Mouse (Mus musculus): ENCODE results near the gene Kcnj9.

Kcnj9 gene

DNA sequence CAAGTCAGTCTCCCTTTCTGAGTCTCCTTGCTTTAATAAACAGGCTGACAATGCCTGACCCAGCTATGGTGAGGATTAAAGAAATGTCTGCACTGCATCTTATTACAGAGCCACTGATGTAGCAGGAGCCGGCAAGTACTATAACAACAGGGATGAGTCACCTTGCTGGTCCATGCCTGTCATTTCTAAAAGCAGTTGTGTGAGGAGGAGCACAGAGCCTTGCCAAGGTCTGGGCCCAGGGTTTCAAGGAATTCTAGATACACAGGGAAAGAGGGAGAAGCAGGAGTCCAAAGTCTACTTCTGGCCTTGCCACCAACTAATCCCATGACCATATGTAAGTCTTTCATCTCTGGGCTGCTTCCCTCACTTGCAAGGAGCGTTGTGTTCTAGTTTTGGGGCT lies 36.2 kb downstream of the Kcnj9 start:
- no peak for DNase-seq (ENCODE audit: low read depth, low spot score)

DNA sequence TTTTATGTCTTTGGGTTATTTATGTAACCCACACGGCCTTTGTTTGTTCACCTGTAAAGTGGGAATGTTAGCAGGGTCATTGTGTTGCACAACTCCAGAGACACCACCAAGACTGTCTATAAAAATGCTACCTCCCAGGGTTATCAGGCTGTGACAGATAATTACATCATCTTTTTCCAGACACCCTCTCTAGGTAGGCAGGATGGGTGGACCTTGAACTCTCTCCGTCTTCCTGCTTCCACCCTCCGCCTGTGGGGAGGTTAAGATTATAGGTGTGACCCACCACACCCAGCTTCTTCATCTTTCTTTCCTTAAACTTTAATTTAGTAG lies 39.5 kb downstream of the Kcnj9 start:
- no peak for DNase-seq (ENCODE audit: low read depth, low spot score)

DNA sequence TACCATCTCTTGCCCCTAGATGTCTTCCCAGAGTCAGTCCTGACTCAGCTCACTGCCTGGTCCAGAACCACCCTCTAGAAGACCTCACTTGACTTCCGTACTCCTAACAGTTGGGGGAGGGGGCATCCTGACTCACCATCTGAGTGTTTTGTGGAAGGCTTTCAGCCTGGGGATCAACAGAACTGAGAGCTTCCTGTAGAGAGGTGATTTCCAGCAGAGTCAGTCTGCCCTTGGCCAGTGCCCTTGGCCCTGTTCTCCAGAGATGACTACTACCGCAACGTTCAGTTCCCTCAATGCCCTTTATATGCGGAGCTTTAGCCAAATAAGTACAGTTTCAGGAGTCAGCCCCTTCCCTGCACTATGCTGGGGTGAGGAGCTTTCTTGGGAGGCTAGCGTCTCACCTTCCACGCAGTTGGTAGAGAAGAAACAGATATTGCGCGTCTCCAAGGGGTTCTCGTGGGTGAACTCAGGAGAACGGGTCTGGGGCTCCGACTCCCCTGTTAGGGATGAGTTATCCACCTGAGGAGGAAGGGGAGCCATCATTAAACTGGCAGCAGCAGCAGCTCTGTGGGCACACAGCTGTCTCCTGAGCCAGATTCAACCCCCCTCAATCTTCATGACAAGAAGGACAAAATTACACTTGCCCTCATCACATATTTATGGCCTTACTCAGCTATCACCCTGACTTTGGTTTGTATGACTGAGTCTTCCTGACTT lies 40.1 kb downstream of the Kcnj9 start:
- no peak for DNase-seq (ENCODE audit: low read depth, low spot score)

DNA sequence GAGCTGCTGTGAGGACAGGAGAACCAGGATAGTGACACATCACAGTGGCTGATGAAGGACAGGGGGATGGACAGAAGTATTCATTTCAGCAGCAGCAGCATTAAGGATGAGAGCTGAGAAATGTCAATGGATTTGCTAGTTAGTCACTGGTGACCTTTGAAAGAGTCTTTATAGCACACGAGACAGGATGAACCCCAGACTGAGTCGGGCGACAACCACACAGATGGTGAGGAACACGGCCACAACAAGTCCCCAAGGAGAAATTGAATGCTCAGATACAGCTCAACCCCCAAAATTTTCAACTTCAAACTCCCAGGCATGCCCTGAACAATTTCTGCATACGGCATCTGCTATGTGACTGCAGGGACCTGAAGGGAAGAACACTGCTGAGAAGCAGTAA lies 42.4 kb downstream of the Kcnj9 start:
- DNase-seq (ENCODE audit: low read depth, low spot score), result no peak

DNA sequence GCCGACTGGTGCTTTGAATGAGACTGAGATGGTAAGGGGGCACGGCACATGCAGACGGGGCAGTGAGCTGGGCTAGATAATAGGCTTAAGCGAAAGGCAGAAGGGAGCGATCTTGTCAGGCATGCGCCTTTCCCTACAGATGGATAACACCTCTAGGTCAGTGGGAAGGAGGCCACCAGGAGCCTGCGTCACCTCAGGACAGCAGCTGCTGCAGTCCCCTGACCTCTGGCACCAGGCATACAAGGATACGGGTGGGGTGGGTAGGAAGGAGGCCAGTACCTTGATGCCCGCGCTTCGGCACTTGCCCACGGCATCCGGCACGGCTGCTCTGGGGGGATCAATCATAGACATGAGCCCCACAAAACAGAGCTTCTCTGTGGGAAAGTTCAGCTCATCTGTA lies 44.9 kb downstream of the Kcnj9 start:
- DNase-seq (ENCODE audit: low read depth, low spot score), result no peak

DNA sequence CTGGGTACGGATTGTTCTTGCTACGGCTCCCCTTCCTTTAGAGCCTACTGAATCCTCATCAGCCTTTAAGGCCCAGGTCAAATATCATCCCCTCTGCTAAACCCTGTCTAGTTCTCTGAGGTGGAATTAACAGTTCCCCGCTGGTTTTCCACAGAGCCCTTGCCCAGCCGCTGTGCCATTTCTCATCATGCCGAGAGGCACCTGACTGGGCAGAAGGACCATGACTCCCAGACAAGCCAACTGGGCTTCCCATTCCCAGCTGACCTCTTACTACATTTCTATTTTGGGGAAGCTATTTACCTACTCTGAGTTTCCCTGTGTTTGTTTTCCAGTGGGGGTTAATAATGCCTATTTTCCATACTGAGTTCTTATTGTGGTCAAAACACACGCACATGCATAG lies 46.0 kb downstream of the Kcnj9 start:
- no peak for DNase-seq (ENCODE audit: low read depth, low spot score)

DNA sequence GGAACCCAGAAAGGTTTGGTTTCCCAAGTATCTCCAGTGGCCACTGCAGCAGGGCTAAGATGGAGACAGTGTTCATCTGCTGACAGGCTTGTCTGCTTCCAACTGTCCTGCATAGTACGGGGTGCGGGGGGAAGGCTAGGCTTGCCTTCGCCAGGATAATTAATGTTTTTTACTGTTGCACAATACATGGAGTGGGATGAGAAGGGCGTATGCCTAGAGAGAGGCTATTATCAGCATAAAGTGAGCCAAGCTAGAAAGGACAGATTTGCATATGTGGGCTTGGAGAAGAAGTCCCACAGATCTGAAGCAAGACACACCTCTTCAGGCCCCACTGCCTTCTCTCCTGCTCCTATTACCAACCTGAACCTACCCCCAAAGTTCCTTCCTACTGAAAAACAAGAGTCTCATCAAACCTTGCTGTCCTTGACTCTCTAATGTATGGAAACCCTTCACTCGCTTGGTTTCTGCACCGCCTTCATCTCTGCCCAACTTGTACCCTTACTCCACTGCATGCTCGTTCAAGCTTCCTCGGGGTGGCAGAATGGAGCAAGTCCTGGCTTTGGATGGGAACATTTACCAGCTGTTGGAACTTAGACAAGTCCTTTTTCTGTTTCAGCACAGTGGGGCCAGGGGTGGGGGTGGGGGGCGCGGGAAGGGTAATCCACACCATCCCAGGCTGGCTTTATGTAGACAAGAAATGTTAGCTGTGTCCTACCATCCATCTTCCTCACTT lies 47.4 kb downstream of the Kcnj9 start:
- no peak for DNase-seq (ENCODE audit: low read depth, low spot score)

DNA sequence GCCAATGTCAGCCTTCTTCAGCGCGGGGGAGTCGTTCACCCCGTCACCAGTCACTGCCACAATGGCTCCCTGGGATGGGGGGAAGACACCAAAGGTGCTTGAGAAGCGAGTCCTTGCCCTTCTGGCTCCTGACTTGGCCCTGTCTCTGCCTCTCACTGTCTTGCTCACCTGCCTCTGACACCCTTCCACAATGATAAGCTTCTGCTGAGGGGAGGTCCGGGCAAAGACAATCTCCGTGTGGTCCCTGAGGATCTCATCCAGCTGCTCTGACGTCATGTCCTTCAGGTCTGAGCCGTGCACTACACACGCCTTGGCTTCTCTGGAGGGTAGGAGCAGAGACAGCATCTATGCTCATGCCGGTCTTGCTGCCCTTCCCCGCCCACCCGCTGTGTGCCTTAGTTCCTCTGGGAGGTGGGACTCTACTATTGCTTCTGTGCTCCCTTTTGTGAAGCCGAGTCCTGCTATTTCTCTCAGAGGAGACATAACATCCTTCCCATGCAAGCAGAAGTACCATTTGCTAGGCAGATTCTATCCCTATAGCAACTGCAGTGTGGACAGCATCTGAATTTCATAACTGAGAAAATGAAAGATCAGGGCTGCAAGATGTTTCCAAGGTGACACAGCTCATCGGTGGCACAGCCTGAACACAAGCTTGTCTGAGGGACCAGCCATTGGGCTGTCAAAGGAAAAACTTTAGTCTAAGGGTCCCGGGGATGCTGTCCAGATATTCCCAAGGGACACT lies 49.2 kb downstream of the Kcnj9 start:
- no peak for DNase-seq (ENCODE audit: low read depth, low spot score)

DNA sequence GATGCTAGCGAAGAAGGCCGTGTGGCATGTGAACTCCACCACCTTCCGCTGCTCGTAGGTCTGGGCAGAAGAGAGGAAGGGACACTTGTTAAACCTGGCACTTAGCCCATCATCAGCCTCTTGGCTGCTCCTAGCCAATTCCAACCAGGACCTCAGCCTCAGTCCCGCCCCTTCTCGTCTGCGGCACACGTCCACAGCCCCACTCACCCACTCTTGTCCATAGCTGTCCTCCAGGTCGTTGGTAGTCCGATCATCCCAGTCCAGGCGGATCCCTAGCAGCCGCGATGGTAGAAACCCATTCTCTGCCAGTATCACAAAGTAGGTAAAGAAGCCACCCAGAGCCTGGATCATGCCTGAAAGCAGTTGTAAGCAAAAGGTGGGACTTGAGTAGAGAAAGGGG lies 50.8 kb downstream of the Kcnj9 start:
- no peak for DNase-seq (ENCODE audit: low read depth, low spot score)

DNA sequence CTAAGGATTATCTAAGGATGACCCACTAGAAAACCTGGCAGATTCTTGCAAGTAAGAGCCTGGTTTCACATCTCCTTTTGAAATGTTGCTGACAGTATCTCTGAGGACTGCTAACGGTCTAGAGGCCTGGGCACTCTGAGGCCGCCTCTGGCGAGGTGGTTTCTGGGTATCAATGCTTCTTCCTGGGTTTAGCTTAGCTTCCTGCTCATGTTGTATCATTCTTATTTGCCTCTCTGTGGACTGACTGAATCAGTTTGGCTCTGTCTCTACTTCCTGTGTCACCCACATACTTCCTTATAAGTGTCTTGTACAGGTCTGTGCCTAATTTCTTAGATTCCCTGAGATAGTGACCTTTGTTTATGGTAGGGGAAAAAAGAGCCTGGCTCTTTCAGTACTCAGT lies 51.9 kb downstream of the Kcnj9 start:
- peak; percentile 89 for DNase-seq (ENCODE audit: low read depth, low spot score)

DNA sequence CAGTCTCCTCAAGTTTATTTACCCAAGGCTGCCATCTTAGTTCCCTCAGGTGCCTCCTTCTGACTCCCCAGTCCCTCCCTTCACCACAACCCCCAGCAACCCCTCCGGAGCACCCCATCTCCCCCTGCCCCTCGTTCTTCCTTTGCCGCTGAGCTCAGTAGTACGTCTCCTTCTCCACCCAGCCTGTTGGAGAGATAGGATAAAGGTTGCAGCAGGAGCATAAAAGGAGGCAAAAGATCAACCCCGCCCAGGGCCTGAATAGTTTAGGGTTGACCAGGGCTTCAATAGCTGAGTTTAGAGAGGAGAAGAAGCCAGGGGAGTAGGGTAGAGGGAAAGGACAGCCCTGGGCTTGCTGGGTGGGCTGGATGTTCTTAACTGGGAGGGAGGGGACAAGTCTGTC lies 54.6 kb downstream of the Kcnj9 start:
- DNase-seq (ENCODE audit: low read depth, low spot score), result no peak

DNA sequence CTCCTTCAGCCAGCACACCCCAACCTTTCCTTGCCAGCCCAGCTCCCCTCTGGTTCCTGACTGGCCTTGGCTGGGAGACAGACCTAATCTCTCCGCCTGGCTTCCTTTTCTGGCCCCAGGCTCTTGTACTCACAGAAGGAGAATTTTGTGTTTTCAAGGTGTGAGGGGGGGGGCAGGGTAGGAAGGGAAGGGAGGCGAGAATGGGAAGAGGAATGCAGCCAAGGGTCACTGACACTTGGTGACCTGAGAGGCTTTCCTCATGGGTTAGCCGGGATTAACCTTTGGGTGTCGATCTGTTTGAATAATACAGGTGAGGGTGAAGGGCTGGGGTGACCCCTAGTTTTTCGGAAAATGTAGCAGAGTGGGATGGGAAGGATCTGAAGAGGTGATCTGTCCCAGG lies 55.0 kb downstream of the Kcnj9 start:
- no peak for DNase-seq (ENCODE audit: low read depth, low spot score)

DNA sequence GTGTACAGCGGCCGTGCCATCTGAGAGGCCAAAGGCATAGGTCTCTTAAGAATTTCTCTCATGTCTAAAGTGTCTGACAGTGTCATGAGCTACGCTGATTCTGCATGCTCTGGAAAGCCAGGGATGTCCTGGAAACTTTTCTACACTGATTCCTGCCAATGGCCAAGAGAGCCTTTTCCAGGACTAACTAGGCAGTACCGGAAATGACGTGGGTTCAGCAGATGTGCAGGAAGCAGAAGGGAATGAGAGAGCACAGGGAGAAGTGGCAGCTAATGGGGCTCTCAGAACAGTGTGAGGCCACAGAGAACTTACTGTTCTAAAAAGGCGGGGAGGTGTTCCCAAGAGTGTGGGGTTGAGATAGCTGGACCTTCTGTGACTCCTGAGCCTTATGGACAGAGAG lies 55.7 kb downstream of the Kcnj9 start:
- DNase-seq (ENCODE audit: low read depth, low spot score), result no peak

DNA sequence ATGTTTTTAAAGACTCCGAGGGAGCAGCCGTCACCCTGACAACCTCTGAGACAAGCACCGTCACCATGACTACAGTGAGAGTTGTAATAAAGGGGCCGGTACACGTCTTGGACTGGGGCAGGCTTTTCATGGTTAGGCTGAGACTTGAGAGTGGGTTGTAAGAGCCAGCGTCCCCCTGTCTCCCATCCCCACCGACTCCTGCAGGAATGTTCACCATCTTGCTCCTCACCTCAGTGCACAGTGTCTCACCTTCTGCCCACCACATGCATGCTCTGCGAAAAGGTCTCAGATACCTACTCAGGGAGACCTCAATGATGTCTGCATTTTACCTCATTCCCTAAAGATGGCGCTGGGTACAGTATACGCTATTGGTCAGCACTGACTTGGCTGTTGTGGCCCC lies 57.4 kb downstream of the Kcnj9 start:
- no peak for DNase-seq (ENCODE audit: low read depth, low spot score)

DNA sequence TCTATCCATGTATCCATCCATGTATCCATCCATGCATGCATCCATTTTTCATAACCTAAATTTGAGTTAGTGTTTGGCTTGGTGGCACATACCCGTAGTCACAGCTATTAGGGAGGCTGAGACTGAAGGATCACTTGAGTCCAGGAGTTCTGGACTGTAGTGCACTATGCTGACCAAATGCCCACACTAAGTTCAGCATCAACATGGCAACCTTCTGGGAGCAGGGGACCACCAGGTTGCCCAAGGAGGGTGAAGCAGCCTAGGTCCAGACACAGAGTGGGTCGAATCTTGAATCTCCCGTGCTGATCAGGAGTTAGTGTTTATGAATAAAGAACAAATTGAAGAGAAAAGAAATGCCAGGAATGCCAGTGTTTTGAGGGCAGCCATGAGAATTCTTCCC lies 57.9 kb downstream of the Kcnj9 start:
- no peak for DNase-seq (ENCODE audit: low read depth, low spot score)
